Mouse (Mus musculus) liver, adult 2 months (tissue): ENCODE measurements around the gene Myo1g.

Source experiments
- CTCF ChIP-seq: fragments of 200-500 bp; IDR thresholded peaks from 2 replicates; pipeline ENCODE4 v1.5.1; 2011; ENCODE audit warnings: low read depth, low read length, control low read depth
- POLR2A ChIP-seq: fragments of 200-500 bp; IDR thresholded peaks from 2 replicates; pipeline ENCODE4 v1.6.1; 2011; ENCODE audit warnings: low read length, control low read depth; ENCODE audit not compliant: insufficient read depth; ENCODE audit errors: extremely low read depth

GRCm38 (mm10) chr11:6547696-6548325, 27.0 kb upstream of the Myo1g start:
- TF ChIP-seq POLR2A, result no peak
- TF ChIP-seq CTCF, result no peak
